Mouse (Mus musculus): ENCODE data around the gene Ubb. TPM values are rescaled to one million over a fixed set of nuclear protein-coding genes. Genes with fewer than 3 reads are reported as not detected.
A peak's percentile ranks its signal among the peaks of the same experiment; 100 is the strongest.
"Not testable (repeated sequence)": the region's sequence is repeated elsewhere in the genome, so short reads cannot be mapped to it uniquely, and the experiment has no call there.

The Ubb gene
- 1,000 to 10,000 TPM; 1,699 to 1,805 TPM for total RNA-seq (2021)
- long read RNA-seq, experiment 1, transcript Ubb-201 (2 exons, 1,499 nt), result major isoform, 5,622 of 5,676 reads
- long read RNA-seq, experiment 1, transcript Ubb-202 (2 exons, 890 nt), result minor isoform, 10 of 5,676 reads
- long read RNA-seq, experiment 1, partial matches to known transcripts, result 0 of 5,676 reads
- long read RNA-seq, experiment 1, other reads (novel, unspliced or antisense), result 44 of 5,676 reads
- long read RNA-seq, experiment 2, transcript Ubb-202 (2 exons, 890 nt), result minor isoform, 13 of 3,756 reads
- long read RNA-seq, experiment 2, transcript Ubb-201 (2 exons, 1,499 nt), result major isoform, 3,708 of 3,756 reads
- long read RNA-seq, experiment 2, partial matches to known transcripts, result 0 of 3,756 reads
- long read RNA-seq, experiment 2, other reads (novel, unspliced or antisense), result 35 of 3,756 reads

- peak; percentile 99 for DNase-seq (ENCODE audit: low spot score in 2 of 2)
Observed at GRCm38 (mm10) chr11:62550727-62551225, at the start of gene Ubb. Gene Ubb (plus strand): TSS chr11:62551171.

GRCm38 (mm10) chr11:62507683-62508082 lies 43.3 kb upstream of the Ubb start:
- no peak for DNase-seq (ENCODE audit: low spot score in 2 of 2)

- DNase-seq (ENCODE audit: low spot score in 2 of 2), result not testable (repeated sequence)
Observed at GRCm38 (mm10) chr11:62508365-62508764, 42.6 kb upstream of the Ubb start.

DNA sequence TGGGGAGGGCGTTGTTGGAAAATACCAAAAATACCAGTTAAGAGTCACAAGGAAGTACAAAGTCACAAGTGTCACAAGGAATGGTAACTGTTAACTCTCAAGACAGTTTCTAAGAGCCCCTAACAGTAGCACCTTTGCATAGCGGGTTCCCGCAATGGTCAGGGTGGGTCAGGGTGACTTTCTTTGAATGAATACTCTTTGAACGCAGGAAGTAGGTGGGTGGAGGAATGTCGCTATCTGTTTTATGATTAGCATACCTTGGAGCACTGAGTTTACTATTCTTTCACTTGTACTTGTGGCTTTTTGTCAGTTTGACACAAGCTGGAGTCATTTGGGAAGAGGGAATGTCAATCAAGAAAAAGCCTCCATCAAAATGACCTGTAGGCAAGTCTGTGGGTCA lies 42.2 kb upstream of the Ubb start:
- DNase-seq (ENCODE audit: low spot score in 2 of 2), result not testable (repeated sequence)

- DNase-seq (ENCODE audit: low spot score in 2 of 2), result no peak
Observed at GRCm38 (mm10) chr11:62509571-62509970, 41.4 kb upstream of the Ubb start.

DNA sequence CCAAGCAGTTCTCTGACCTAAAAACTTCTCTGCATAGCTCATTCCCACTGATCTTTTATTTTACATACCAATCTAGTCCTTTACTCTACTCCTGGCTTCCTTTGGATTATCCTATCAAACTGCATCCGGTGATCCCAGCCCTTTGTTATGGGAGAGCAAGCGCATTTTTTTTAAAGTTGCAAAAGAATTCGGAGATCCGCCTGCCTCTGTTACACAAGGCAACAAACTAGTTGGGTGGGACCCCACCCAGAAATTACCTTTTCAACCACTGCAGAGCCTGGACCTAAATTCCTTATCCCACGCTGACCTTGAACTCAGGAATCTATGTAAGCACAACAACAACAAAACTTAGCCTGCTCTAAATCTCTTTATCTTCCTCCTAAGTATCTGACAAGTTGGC lies 40.0 kb upstream of the Ubb start:
- no peak for DNase-seq (ENCODE audit: low spot score in 2 of 2)

GRCm38 (mm10) chr11:62511444-62512202 lies 39.3 kb upstream of the Ubb start:
- no peak for DNase-seq (ENCODE audit: low spot score in 2 of 2)

DNA sequence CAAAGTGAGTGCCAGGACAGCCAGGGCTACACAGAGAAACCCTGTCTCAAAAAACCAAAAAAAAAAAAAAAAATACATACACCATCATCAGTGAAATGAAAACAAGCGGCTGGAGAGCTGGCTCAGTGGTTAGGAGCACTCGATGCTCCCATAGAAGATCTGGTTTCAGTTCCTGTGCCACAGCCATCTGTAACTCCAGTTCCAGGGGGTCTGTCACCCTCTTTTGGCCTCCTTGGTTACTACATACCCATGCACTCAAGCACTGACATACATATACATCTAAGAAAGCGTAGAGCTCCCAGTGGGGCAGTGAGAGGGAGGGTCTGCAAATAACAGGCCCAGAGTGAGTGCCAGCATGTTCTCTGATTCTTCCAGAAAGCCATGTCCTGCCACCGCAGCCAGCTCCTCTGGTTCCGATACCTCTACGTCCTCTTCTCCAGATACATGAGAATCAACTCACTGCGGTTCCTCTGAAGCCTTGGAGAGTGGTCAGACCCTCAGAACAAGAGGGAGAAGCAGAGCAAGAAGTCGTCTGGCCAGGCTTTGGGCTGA lies 38.4 kb upstream of the Ubb start:
- DNase-seq (ENCODE audit: low spot score in 2 of 2), result no peak

GRCm38 (mm10) chr11:62513311-62513710 lies 37.7 kb upstream of the Ubb start:
- DNase-seq (ENCODE audit: low spot score in 2 of 2), result no peak

- no peak for DNase-seq (ENCODE audit: low spot score in 2 of 2)
Observed at GRCm38 (mm10) chr11:62518991-62519390, 32.0 kb upstream of the Ubb start.

DNA sequence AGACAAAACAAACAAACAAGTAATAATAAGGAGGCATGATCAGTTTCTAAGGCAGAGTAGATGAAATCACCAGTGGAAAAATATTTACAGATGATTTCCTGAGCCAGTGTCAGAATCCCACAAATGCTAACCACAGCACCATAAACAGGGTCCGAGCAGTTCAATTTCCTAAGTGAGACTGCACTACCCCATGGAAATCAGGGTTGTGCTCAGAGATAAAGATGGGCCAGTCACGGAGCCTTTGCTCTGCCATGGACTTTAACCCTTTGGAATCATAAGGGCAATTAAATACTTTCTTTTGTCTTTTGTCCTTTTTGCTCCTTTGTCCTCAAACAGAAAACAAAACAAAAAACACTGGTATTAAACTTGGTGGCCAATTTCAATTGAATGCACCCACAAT lies 28.7 kb upstream of the Ubb start:
- DNase-seq (ENCODE audit: low spot score in 2 of 2), result no peak

DNA sequence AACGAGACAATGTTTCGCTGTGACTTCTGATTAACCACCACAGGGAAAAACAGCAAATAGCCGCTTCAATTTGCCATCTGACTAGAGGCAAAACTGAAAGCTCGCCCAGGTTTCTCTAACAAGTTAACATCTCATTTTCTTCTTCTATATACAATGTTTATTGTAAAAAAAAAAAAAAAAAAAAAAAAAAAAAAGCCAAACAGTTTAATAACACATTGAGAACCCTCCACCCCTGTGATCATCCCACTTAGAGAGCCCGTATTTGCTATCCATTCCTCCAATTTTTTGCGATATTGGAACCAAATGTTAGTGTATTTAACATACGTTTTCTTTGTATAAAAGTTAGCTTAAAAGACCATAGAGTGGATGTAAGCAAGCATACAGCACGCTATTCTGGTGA lies 13.9 kb upstream of the Ubb start:
- DNase-seq (ENCODE audit: low spot score in 2 of 2), result no peak

GRCm38 (mm10) chr11:62537590-62537989 lies 13.4 kb upstream of the Ubb start:
- DNase-seq (ENCODE audit: low spot score in 2 of 2), result peak in 1 of 2 experiments; percentile 13

GRCm38 (mm10) chr11:62538321-62539088 lies 12.5 kb upstream of the Ubb start:
- peak; percentile 44 to 59 for DNase-seq (ENCODE audit: low spot score in 2 of 2)

DNA sequence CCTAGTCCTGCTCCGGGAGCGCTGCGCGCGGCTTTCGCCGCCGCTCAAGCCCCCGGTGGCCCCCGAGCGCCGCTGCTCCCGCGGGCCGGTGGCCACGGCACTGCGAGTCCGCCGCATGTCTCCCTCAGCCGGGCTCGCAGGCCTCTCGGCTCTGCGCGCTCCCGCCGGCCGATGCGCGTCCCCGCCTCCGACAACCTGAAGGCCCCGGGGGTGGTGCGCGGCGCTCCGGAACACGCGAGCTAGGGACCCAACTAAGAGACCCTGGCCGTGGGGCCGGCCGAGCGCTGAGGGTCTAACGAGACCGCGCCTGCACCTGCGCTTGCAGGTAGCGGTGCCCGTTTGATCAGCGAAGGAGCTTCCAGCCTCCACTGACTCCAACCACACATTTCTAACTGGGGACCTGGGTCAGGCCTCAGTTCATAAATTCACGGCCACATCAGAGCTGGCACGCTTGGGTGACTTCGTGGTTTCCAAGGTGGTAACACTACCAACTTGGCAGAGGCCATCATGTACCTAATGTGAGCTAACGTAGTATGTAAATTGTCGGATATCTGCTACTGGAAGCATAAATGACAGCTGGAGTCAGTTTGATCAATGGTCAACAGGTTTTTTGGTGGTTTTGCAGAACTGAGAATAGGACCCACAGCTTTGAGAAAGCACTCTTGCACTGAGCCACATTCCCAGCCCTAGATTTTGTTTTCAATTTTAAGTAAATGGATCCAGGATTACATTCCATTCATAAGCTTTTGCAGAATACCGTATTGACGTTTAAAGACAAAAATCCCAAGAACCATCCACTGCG lies 11.7 kb upstream of the Ubb start, which contains the start of gene Cenpv:
Cenpv (minus strand) TSS at position 173 of the 802 bp plus-strand sequence.
- DNase-seq (ENCODE audit: low spot score in 2 of 2), result peak; percentile 77 to 80

GRCm38 (mm10) chr11:62540167-62540566 lies 10.8 kb upstream of the Ubb start:
- no peak for DNase-seq (ENCODE audit: low spot score in 2 of 2)

DNA sequence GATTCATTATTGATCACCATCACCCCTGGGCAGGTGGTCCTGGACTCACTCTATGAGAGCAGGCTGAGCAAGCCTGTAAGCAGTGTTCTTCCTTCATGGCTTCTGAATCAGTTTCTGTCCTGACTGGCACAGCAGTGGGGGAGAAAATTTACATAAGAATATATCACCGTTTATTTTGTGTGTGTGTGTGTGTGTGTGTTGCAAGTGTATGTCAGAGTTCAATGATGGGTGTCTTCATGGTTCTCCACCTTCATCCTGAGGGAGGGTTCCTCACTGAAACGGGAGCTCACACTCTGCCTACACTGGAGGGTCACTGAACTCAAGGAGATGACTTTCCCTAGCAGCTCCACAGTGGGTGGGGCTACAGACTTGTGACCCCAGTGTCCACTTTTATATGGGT lies 10.0 kb upstream of the Ubb start:
- DNase-seq (ENCODE audit: low spot score in 2 of 2), result no peak

DNA sequence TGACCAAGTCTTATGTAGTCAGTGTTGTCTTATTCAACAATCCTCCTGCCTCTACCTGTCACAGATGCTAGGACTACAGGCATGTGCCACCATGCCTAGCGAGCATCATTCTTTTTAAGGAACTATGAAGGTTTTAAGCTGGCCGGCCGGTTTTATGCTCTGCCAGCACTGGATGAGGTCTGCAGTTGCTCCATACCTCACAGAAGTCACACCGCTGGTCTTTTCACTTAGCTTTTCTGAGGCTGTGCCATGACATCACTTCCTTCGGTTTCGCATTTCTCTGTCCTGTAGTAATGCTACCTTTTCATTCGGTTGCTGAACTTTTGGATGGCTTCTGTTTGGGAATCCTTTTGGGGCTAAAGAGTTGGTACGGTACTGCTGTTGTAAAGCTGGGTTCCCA lies 9.4 kb upstream of the Ubb start:
- no peak for DNase-seq (ENCODE audit: low spot score in 2 of 2)

DNA sequence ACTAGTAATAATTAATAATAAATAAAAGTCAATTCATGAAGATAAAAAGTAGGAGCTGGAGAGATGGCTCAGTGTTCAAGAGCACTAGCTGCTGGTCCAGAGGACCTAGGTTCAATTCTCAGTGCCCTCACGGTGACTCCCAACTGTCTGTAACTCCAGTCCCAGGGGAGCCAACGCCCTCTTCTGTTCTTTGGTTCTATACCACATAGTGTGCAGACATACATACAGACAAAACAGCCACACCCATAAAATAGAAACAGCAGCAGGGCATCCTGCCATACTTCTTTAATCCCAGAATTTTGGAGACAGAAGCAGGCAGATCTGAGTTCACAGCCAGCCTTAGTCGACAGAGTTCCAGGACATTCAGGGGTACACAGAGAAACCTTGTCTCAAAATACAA lies 7.0 kb upstream of the Ubb start:
- no peak for DNase-seq (ENCODE audit: low spot score in 2 of 2)

DNA sequence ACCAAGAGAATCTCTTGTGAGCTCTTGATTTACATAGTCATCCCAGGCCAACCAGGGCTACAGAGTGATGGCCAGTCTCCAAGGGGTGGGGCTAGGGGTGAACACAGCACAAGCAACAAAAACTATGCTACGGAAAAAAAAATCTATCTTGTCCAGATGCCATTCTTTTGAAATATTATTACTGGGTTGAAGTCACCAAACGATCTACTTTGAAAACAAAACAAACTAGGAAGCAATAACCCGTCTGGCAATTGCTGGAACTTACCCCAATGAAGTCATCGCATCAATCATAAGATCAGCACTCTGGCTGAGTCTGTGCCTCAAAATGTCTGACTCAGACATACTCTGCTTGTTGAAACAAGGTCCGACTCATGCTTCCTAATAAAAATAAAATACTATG lies 1.2 kb upstream of the Ubb start:
- DNase-seq (ENCODE audit: low spot score in 2 of 2), result peak; percentile 36 to 40

All from left cerebral cortex, adult 18-20 months (tissue).